Mouse (Mus musculus): ENCODE measurements around the gene Lrch1. TPM values are rescaled to one million over a fixed set of nuclear protein-coding genes. Genes with fewer than 3 reads are reported as not detected.

Gene Lrch1
- polyA plus RNA-seq (2012; rRNA removed), result 3.2 and 4.1 TPM in 2 replicates

GRCm38 (mm10) chr14:74947376-74948013 is at the start of gene Lrch1:
Gene Lrch1, minus strand, starts transcription at chr14:74947876.

DNA sequence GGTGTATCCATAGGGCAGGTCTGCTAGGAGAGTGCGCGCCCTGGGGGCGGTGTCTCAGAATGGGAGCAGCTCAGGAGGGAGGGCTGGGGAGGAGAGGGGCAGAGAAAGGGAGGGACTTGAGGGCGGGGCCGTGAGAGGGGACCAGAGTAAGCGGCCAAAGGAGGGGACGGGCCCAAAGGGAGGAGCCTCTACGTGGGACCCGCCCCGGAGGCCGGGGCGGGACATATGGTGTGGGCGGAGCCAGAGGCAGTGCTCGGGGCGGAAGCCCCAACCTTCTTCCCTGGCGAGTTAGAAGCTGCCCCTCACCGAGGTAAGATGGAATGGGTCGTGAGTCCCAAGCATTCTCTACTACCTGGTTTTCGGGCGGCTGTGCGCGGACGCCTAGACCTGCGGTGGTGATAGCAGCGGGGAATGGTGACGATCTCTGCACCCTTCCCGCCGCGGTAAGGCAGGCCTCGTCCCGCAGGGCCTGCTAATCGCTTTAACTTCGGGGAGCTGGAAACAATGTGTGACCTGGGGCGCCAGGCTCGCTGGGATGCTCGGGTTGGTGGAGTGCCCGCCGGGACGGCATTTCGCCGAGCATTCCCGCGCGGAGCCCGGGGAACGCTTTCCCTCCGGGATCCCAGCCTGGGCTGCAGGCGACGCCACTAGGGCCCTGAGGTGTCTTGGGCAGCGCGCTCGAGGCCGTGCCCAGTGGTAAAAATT is 215.4 kb downstream of the Lrch1 start, which contains the start of gene Esd:
Gene Esd, plus strand, starts transcription at position 219 of the 705 bp plus-strand sequence.

Other genes starting within 250 kb of the Lrch1 start
- 139 and 148 TPM in 2 replicates for gene Esd, start 215.6 kb downstream of the Lrch1 start, polyA plus RNA-seq (2012; rRNA removed)
- gene Rubcnl, start 68.2 kb upstream of the Lrch1 start, polyA plus RNA-seq (2012; rRNA removed), result 0.59 and 0.80 TPM in 2 replicates
- 0.02 TPM in 1 of 2 replicates, not detected in the other for gene Lrrc63, start 183.0 kb upstream of the Lrch1 start, polyA plus RNA-seq (2012; rRNA removed)
- 24.1 and 25.4 TPM in 2 replicates for gene Lcp1, start 183.2 kb upstream of the Lrch1 start, polyA plus RNA-seq (2012; rRNA removed)